Comparison of ENCODE assay signal across 8 mouse cellular contexts in the genomic region with DNA sequence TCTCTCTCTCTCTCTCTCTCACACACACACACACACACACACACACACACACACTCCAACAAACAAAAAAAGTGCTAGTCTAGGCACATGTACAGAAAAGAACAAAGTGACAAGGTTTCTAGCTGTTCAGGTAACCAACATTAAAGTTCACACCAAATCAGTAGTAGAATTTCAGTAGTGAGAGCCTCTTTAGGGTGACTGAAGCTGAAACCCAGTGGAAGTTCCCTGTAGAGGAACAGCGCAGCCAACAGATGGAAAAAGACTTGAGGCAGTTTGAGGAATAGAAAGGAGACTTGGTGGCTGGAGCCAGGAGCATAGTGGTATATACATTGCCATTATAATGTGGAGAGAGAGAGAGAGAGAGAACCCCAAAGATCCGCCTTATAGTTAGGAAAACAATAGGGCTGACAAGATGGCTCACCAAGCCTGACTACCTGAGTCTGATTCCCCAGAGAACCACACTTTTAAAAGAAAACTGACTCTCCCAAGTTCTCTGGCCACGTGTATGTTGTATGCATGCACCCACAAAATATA. TPM values are rescaled to one million over a fixed set of nuclear protein-coding genes. Genes with fewer than 3 reads are reported as not detected.
DNase-seq lines count a peak whose midpoint lies in the region; ATAC-seq and TF ChIP-seq lines count a peak whose summit lies in the region.

No protein-coding gene starts in this region.

- peak overlapping the region; percentile 93 for H3K9ac ChIP-seq in heart, embryonic 14.5 days (ENCODE audit: low read length)
- peak overlapping the region; percentile 98 for H3K9ac ChIP-seq in ES-E14 (ENCODE audit: insufficient read depth, low read depth, low read length, poor library complexity, severe bottlenecking)
- peak overlapping the region; percentile 98 for H3K9ac ChIP-seq in forebrain, embryonic 16.5 days (replicated peaks; ENCODE audit: low read depth, low read length)
- peak overlapping the region; percentile 93 for H3K9ac ChIP-seq in liver, embryonic 16.5 days (ENCODE audit: low read depth, low read length)

- peaks cover 11 to 26% of the 10 kb centered on the region in 2 experiments for H3K4me1 ChIP-seq in heart, embryonic 14.5 days (ENCODE audit: control insufficient read depth in 2 of 2, insufficient read depth in 2 of 2, low read length in 2 of 2)
- peaks cover 0 to 21% of the 10 kb centered on the region in 2 experiments; a peak in 1 of 4 replicates for H3K4me1 ChIP-seq in ES-E14 (ENCODE audit: control insufficient read depth in 2 of 2, insufficient read depth in 2 of 2, low read length in 2 of 2, poor library complexity in 1 of 2)
- H3K4me1 ChIP-seq in forebrain, embryonic 16.5 days (replicated peaks; ENCODE audit: control insufficient read depth, insufficient read depth, low read length): peaks cover 20% of the 10 kb centered on the region
- H3K4me1 ChIP-seq in liver, embryonic 16.5 days (ENCODE audit: control insufficient read depth, low read depth, low read length): peaks cover 40% of the 10 kb centered on the region

- peak overlapping the region; percentile 82 to 93 for H3K4me3 ChIP-seq in heart, embryonic 14.5 days (ENCODE audit: control insufficient read depth in 1 of 2, insufficient read depth in 1 of 2, low read depth in 1 of 2, low read length in 2 of 2)
- H3K4me3 ChIP-seq in ES-E14 (ENCODE audit: insufficient read depth in 1 of 2, low read depth in 1 of 2, low read length in 2 of 2, poor library complexity in 1 of 2, severe bottlenecking in 1 of 2): peak overlapping the region; percentile 77 to 91
- peak overlapping the region; percentile 54 for H3K4me3 ChIP-seq in forebrain, embryonic 16.5 days (replicated peaks; ENCODE audit: low read length)
- peak overlapping the region; percentile 87 for H3K4me3 ChIP-seq in liver, embryonic 16.5 days (ENCODE audit: low read depth, low read length)

- H3K9me3 ChIP-seq in heart, embryonic 14.5 days (ENCODE audit: control insufficient read depth, low read length): no peaks in the 10 kb centered on the region
- H3K9me3 ChIP-seq in ES-E14 (ENCODE audit: control insufficient read depth, insufficient read depth, low read depth, low read length): no peaks in the 10 kb centered on the region
- H3K9me3 ChIP-seq in forebrain, embryonic 16.5 days (ENCODE audit: control insufficient read depth, low read length): no peaks in the 10 kb centered on the region
- H3K9me3 ChIP-seq in liver, embryonic 16.5 days (replicated peaks; ENCODE audit: control insufficient read depth, low read length): no peaks in the 10 kb centered on the region

- no peaks in the 10 kb centered on the region for H3K27me3 ChIP-seq in heart, embryonic 14.5 days (ENCODE audit: control insufficient read depth, insufficient read depth, low read length)
- no peaks in the 10 kb centered on the region for H3K27me3 ChIP-seq in forebrain, embryonic 16.5 days (replicated peaks; ENCODE audit: control insufficient read depth, insufficient read depth, low read length)
- H3K27me3 ChIP-seq in liver, embryonic 16.5 days (ENCODE audit: control insufficient read depth, insufficient read depth, low read depth, low read length): no peaks in the 10 kb centered on the region

- in situ Hi-C loops in ES-E14 (cut with MboI; ENCODE audit: low sequenced_read_pairs in 2 of 2, unreplicated experiment in 2 of 2): loop anchor here in 1 of 2 experiments (5.0 kb wide), 1 partner anchor 38 kb away; the partner anchor contains the start of genes Cct3 and Tsacc

- 36% methylated on average over 3 of the region's 3 CpGs for WGBS in heart, embryonic 14.5 days
- 32% methylated on average over 3 of the region's 3 CpGs for WGBS in forebrain, embryonic 16.5 days
- 27% methylated on average over 3 of the region's 3 CpGs for WGBS in liver, embryonic 16.5 days (ENCODE audit: insufficient replicate concordance)

- no peak for DNase-seq in heart, adult 11 months
- DNase-seq in ES-E14 (ENCODE audit: low read depth, low spot score): no peak
- DNase-seq in spleen, postnatal 10 days (ENCODE audit: low spot score in 2 of 2): no peak

- H3K27ac ChIP-seq in heart, embryonic 14.5 days (replicated peaks in 1 of 2; ENCODE audit: control insufficient read depth in 1 of 2, insufficient read depth in 1 of 2, low read depth in 2 of 2, low read length in 2 of 2): peak overlapping the region; percentile 96 to 97; a peak in 3 of 4 replicates
- peak overlapping the region; percentile 99 for H3K27ac ChIP-seq in ES-E14 (ENCODE audit: insufficient read depth, low read depth, low read length, poor library complexity, severe bottlenecking)
- H3K27ac ChIP-seq in forebrain, embryonic 16.5 days (ENCODE audit: low read length): no peak overlapping the region
- H3K27ac ChIP-seq in liver, embryonic 16.5 days (ENCODE audit: low read length): peak overlapping the region; percentile 89

- no peak for ATAC-seq in heart, embryonic 14.5 days (ENCODE audit: insufficient number of reproducible peaks, insufficient read depth, low FRiP score, low read depth)
- no peak for ATAC-seq in forebrain, embryonic 16.5 days
- no peak for ATAC-seq in liver, embryonic 16.5 days (ENCODE audit: low read depth)
- no peak for ATAC-seq in activated CD4-positive, CD25-positive, alpha-beta regulatory T cell, adult 4 months
- ATAC-seq in monocyte, adult 5-6 weeks (replicated peaks; ENCODE audit: insufficient number of reproducible peaks, low FRiP score, low TSS enrichment, poor library complexity, severe bottlenecking): no peak

- H3K4me2 ChIP-seq in heart, embryonic 14.5 days (ENCODE audit: low read length): peak overlapping the region; percentile 87
- peak overlapping the region; percentile 78 for H3K4me2 ChIP-seq in forebrain, embryonic 16.5 days (ENCODE audit: low read length)
- H3K4me2 ChIP-seq in liver, embryonic 16.5 days (ENCODE audit: low read depth, low read length): peak overlapping the region; percentile 86

- no peaks in the 10 kb centered on the region for H3K36me3 ChIP-seq in heart, embryonic 14.5 days (ENCODE audit: control insufficient read depth, insufficient read depth, low read length)
- peaks cover 6% of the 10 kb centered on the region; the same call in 1 of the 2 replicates for H3K36me3 ChIP-seq in ES-E14 (ENCODE audit: control insufficient read depth, insufficient read depth, low read length, poor library complexity, severe bottlenecking)
- no peaks in the 10 kb centered on the region for H3K36me3 ChIP-seq in forebrain, embryonic 16.5 days (ENCODE audit: control insufficient read depth, insufficient read depth)
- H3K36me3 ChIP-seq in liver, embryonic 16.5 days (ENCODE audit: control insufficient read depth, insufficient read depth): no peaks in the 10 kb centered on the region

TF ChIP-seq in ES-E14, 5 proteins besides CTCF, POLR2A, EP300 and RAD21:
- TF ChIP-seq HCFC1 (IDR thresholded peaks at IDR 0.05; ENCODE audit: borderline replicate concordance, insufficient read depth, low read length) (no peak), CHD2 (IDR thresholded peaks at IDR 0.05; ENCODE audit: low read depth, low read length) (no peak)

RNA-seq across cellular contexts. Expression of gene Tmem79, which starts 1.0 kb away (rescaled TPM):
- polyA plus RNA-seq in heart, embryonic 14.5 days (2014; fragmentation: Nextera tagmentation; extraction: Ambion mirVana): 1.1 TPM in 2 replicates
- 24.3 and 39.5 TPM in 2 replicates for total RNA-seq in ES-E14 (2012; rRNA removed)
- 1.4 TPM in 2 replicates for polyA plus RNA-seq in forebrain, embryonic 16.5 days (2015; fragmentation: Nextera tagmentation; extraction: Ambion mirVana)
- 1.0 and 1.4 TPM in 2 replicates for polyA plus RNA-seq in liver, embryonic 16.5 days (2015; fragmentation: Nextera tagmentation; extraction: Ambion mirVana)
- polyA plus RNA-seq in activated CD4-positive, CD25-positive, alpha-beta regulatory T cell, adult 4 months (2017; shearing (Covaris generic)): 1 to 10 TPM in 1 of 2 experiments, under 1 TPM in 1; 0.78 to 1.3 TPM
- total RNA-seq in monocyte, adult 5-6 weeks (2017): 0.49 to 1.8 TPM in 2 of 3 replicates, not detected in the other

RNA-seq across cellular contexts. Expression of gene Smg5, which starts 1.1 kb away (rescaled TPM):
- 30.9 and 34.3 TPM in 2 replicates for polyA plus RNA-seq in heart, embryonic 14.5 days (2014; fragmentation: Nextera tagmentation; extraction: Ambion mirVana)
- 182 and 230 TPM in 2 replicates for total RNA-seq in ES-E14 (2012; rRNA removed)
- 57.5 and 65.9 TPM in 2 replicates for polyA plus RNA-seq in forebrain, embryonic 16.5 days (2015; fragmentation: Nextera tagmentation; extraction: Ambion mirVana)
- polyA plus RNA-seq in liver, embryonic 16.5 days (2015; fragmentation: Nextera tagmentation; extraction: Ambion mirVana): 27.7 and 30.8 TPM in 2 replicates
- polyA plus RNA-seq in activated CD4-positive, CD25-positive, alpha-beta regulatory T cell, adult 4 months (2017; shearing (Covaris generic)): 10 to 100 TPM; 30.2 to 50.2 TPM
- 40.5 to 64.7 TPM (median 48.7 TPM) in 3 replicates for total RNA-seq in monocyte, adult 5-6 weeks (2017)

RNA-seq across cellular contexts. Expression of gene Glmp, which starts 10.1 kb away (rescaled TPM):
- 98.1 and 126 TPM in 2 replicates for polyA plus RNA-seq in heart, embryonic 14.5 days (2014; fragmentation: Nextera tagmentation; extraction: Ambion mirVana)
- total RNA-seq in ES-E14 (2012; rRNA removed): 147 and 226 TPM in 2 replicates
- polyA plus RNA-seq in forebrain, embryonic 16.5 days (2015; fragmentation: Nextera tagmentation; extraction: Ambion mirVana): 93.0 and 94.4 TPM in 2 replicates
- polyA plus RNA-seq in liver, embryonic 16.5 days (2015; fragmentation: Nextera tagmentation; extraction: Ambion mirVana): 97.1 and 97.9 TPM in 2 replicates
- 100 to 1,000 TPM; 356 to 375 TPM for polyA plus RNA-seq in activated CD4-positive, CD25-positive, alpha-beta regulatory T cell, adult 4 months (2017; shearing (Covaris generic))
- total RNA-seq in monocyte, adult 5-6 weeks (2017): 12.1 to 34.5 TPM (median 17.5 TPM) in 3 replicates

RNA-seq across cellular contexts. Expression of gene Paqr6, which starts 29.4 kb away (rescaled TPM):
- 3.0 and 3.3 TPM in 2 replicates for polyA plus RNA-seq in heart, embryonic 14.5 days (2014; fragmentation: Nextera tagmentation; extraction: Ambion mirVana)
- total RNA-seq in ES-E14 (2012; rRNA removed): 1.6 and 2.2 TPM in 2 replicates
- polyA plus RNA-seq in forebrain, embryonic 16.5 days (2015; fragmentation: Nextera tagmentation; extraction: Ambion mirVana): 1.1 and 2.3 TPM in 2 replicates
- 5.9 and 7.0 TPM in 2 replicates for polyA plus RNA-seq in liver, embryonic 16.5 days (2015; fragmentation: Nextera tagmentation; extraction: Ambion mirVana)
- not detected for polyA plus RNA-seq in activated CD4-positive, CD25-positive, alpha-beta regulatory T cell, adult 4 months (2017; shearing (Covaris generic))
- 1.6 TPM in 1 of 3 replicates, not detected in the others for total RNA-seq in monocyte, adult 5-6 weeks (2017)

RNA-seq across cellular contexts. Expression of gene Bglap3, which starts 37.6 kb away (rescaled TPM):
- polyA plus RNA-seq in heart, embryonic 14.5 days (2014; fragmentation: Nextera tagmentation; extraction: Ambion mirVana): not detected in 2 replicates
- total RNA-seq in ES-E14 (2012; rRNA removed): 2.6 and 3.2 TPM in 2 replicates
- polyA plus RNA-seq in forebrain, embryonic 16.5 days (2015; fragmentation: Nextera tagmentation; extraction: Ambion mirVana): not detected in 2 replicates
- polyA plus RNA-seq in liver, embryonic 16.5 days (2015; fragmentation: Nextera tagmentation; extraction: Ambion mirVana): 0.15 and 0.69 TPM in 2 replicates
- not detected for polyA plus RNA-seq in activated CD4-positive, CD25-positive, alpha-beta regulatory T cell, adult 4 months (2017; shearing (Covaris generic))
- total RNA-seq in monocyte, adult 5-6 weeks (2017): not detected in 3 replicates
